Mouse (Mus musculus) bone marrow macrophage, adult 2 months (primary cell): Measurements from ENCODE around the gene Slc38a8.

ENCODE experiments used
- CTCF ChIP-seq: IDR thresholded peaks from 2 replicates; pipeline ENCODE4 v1.5.1; 2012; ENCODE audit warnings: low read depth, mild to moderate bottlenecking, low read length, moderate library complexity
- POLR2A ChIP-seq: IDR thresholded peaks from 2 replicates; pipeline ENCODE4 v1.6.1; 2012; ENCODE audit warnings: mild to moderate bottlenecking, low read depth, low read length, borderline replicate concordance

- no peak for TF ChIP-seq CTCF
- no peak for TF ChIP-seq POLR2A
Measured at GRCm38 (mm10) chr8:119516674-119517073, 15.2 kb upstream of the Slc38a8 start.
